Mouse (Mus musculus) heart, embryonic 13.5 days (tissue): ENCODE data around the gene Ago3. TPM values are rescaled to one million over a fixed set of nuclear protein-coding genes. Genes with fewer than 3 reads are reported as not detected.
A peak's percentile ranks its signal among the peaks of the same experiment; 100 is the strongest.

Experiments used
- ATAC-seq: fragments of 200-750 bp; cut with Nextera tagmentation; 2 replicates; pipeline ENCODE4 v1.8.0; 2017; ENCODE audit warnings: moderate TSS enrichment; ENCODE audit not compliant: insufficient number of reproducible peaks, low FRiP score, low TSS enrichment; ENCODE audit errors: extremely low read depth
- H3K27ac ChIP-seq: fragments of 300-500 bp; sonication (generic); replicated peaks from 2 replicates; pipeline ENCODE4 v1.5.1; 2015; ENCODE audit warnings: moderate library complexity, mild to moderate bottlenecking, inconsistent platforms
- H3K27me3 ChIP-seq: fragments of 300-500 bp; sonication (generic); replicated peaks from 2 replicates; pipeline ENCODE4 v1.6.1; 2015; ENCODE audit warnings: mild to moderate bottlenecking, inconsistent platforms
- H3K36me3 ChIP-seq: fragments of 300-500 bp; sonication (generic); 2 replicates; pipeline ENCODE4 v1.6.1; 2015; ENCODE audit warnings: mild to moderate bottlenecking, inconsistent platforms
- H3K4me1 ChIP-seq: fragments of 300-500 bp; sonication (generic); 2 replicates; pipeline ENCODE4 v1.6.1; 2015; ENCODE audit warnings: inconsistent platforms
- H3K4me2 ChIP-seq: fragments of 300-500 bp; sonication (generic); 2 replicates; pipeline ENCODE4 v1.6.1; 2015; ENCODE audit warnings: inconsistent platforms, mild to moderate bottlenecking, moderate library complexity
- H3K4me3 ChIP-seq: fragments of 300-500 bp; sonication (generic); 2 replicates; pipeline ENCODE4 v1.5.1; 2015; ENCODE audit warnings: moderate library complexity, mild to moderate bottlenecking, inconsistent platforms
- H3K9ac ChIP-seq: fragments of 300-500 bp; sonication (generic); 2 replicates; pipeline ENCODE4 v1.6.1; 2015; ENCODE audit warnings: inconsistent platforms, mild to moderate bottlenecking, moderate library complexity
- H3K9me3 ChIP-seq: fragments of 300-500 bp; sonication (generic); 2 replicates; pipeline ENCODE4 v1.6.1; 2016; ENCODE audit warnings: inconsistent platforms
- WGBS: fragments of 180-500 bp; shearing (Covaris S2); methylation state at CpG from one replicate; pipeline ENCODE4 v1.1.7; 2015; ENCODE audit warnings: mixed read lengths; 5-methylcytosine and 5-hydroxymethylcytosine counted together
- polyA plus RNA-seq: library from polyadenylated mRNA; unstranded; fragments of >200 nt; fragmentation: Nextera tagmentation; extraction: Ambion mirVana; gene quantifications from 2 replicates; pipeline ENCODE4 v1.2.1, GENCODE M21; 2015

Gene Ago3
- 10.4 and 10.6 TPM in 2 replicates for polyA plus RNA-seq

- peaks cover 7% of the 10 kb centered on the region for H3K4me1 ChIP-seq
- H3K4me2 ChIP-seq: peak within 1 kb of the TSS; percentile 90
- no peaks in the 10 kb centered on the region for H3K9me3 ChIP-seq
- H3K27me3 ChIP-seq: no peaks in the 10 kb centered on the region
- ATAC-seq: peak; percentile 89
- H3K27ac ChIP-seq: peak within 1 kb of the TSS; percentile 88
- H3K36me3 ChIP-seq: no peaks in the 10 kb centered on the region; the same call in 1 of the 2 replicates
- peak within 1 kb of the TSS; percentile 90 for H3K4me3 ChIP-seq
- under 1% methylated on average over 65 of the region's 65 CpGs for WGBS
- H3K9ac ChIP-seq: peak within 1 kb of the TSS; percentile 94
These were observed at the start of gene Ago3 for GRCm38 (mm10) chr4:126429347-126430079. Gene Ago3, minus strand, starts transcription at chr4:126429556.

GRCm38 (mm10) chr4:126473031-126473430 is 43.7 kb upstream of the Ago3 start:
- Histone ChIP-seq H3K9ac (no peak overlapping the region), H3K4me3 (no peak overlapping the region), H3K36me3 (no peaks in the 10 kb centered on the region), H3K27ac (no peak overlapping the region), H3K4me1 (peaks cover 6% of the 10 kb centered on the region), H3K4me2 (no peak overlapping the region), H3K27me3 (no peaks in the 10 kb centered on the region), H3K9me3 (no peaks in the 10 kb centered on the region)
- WGBS: 44% methylated on average over 5 of the region's 5 CpGs
- no peak for ATAC-seq

GRCm38 (mm10) chr4:126469334-126469733 is 40.0 kb upstream of the Ago3 start:
- Histone ChIP-seq H3K9ac (no peak overlapping the region), H3K9me3 (no peaks in the 10 kb centered on the region), H3K27me3 (no peaks in the 10 kb centered on the region), H3K27ac (no peak overlapping the region), H3K4me1 (peaks cover 40% of the 10 kb centered on the region), H3K4me3 (no peak overlapping the region), H3K4me2 (peak overlapping the region; percentile 81; the same call in 1 of the 2 replicates), H3K36me3 (no peaks in the 10 kb centered on the region)
- 60% methylated on average over 1 of the region's 1 CpGs for WGBS
- no peak for ATAC-seq

GRCm38 (mm10) chr4:126468925-126469324 is 39.6 kb upstream of the Ago3 start:
- 6% methylated on average over 8 of the region's 8 CpGs for WGBS
- peak overlapping the region; percentile 56 for H3K9ac ChIP-seq

GRCm38 (mm10) chr4:126468285-126468901 is 39.0 kb upstream of the Ago3 start, which contains the start of gene Ago1:
Gene Ago1, minus strand, starts transcription at chr4:126468583.
- H3K4me3 ChIP-seq: peak within 1 kb of the TSS; percentile 96
- 0% methylated on average over 50 of the region's 55 CpGs for WGBS
- H3K4me1 ChIP-seq: peaks cover 43% of the 10 kb centered on the region
- peak within 1 kb of the TSS; percentile 81 for H3K4me2 ChIP-seq
- peak; percentile 86 for ATAC-seq
- H3K27ac ChIP-seq: peak within 1 kb of the TSS; percentile 86
- H3K9me3 ChIP-seq: no peaks in the 10 kb centered on the region
- no peaks in the 10 kb centered on the region for H3K27me3 ChIP-seq
- H3K9ac ChIP-seq: peak within 1 kb of the TSS; percentile 94
- H3K36me3 ChIP-seq: no peaks in the 10 kb centered on the region

More at GRCm38 (mm10) chr4:126468925-126469324, 39.6 kb upstream of the Ago3 start:
- peak overlapping the region; percentile 96 for H3K4me3 ChIP-seq
- H3K27ac ChIP-seq: peak overlapping the region; percentile 61; the same call in 1 of the 2 replicates
- ATAC-seq: no peak
- H3K36me3 ChIP-seq: no peaks in the 10 kb centered on the region
- peaks cover 43% of the 10 kb centered on the region for H3K4me1 ChIP-seq
- H3K9me3 ChIP-seq: no peaks in the 10 kb centered on the region
- peak overlapping the region; percentile 81 for H3K4me2 ChIP-seq
- no peaks in the 10 kb centered on the region for H3K27me3 ChIP-seq

GRCm38 (mm10) chr4:126467721-126468284 is 38.4 kb upstream of the Ago3 start:
- H3K27ac ChIP-seq: peak overlapping the region; percentile 86
- H3K9ac ChIP-seq: peak overlapping the region; percentile 94
- H3K4me3 ChIP-seq: peak overlapping the region; percentile 96
- no peaks in the 10 kb centered on the region for H3K9me3 ChIP-seq
- no peaks in the 10 kb centered on the region for H3K36me3 ChIP-seq
- peak; percentile 72 for ATAC-seq
- no peaks in the 10 kb centered on the region for H3K27me3 ChIP-seq
- 1% methylated on average over 25 of the region's 25 CpGs for WGBS
- peak overlapping the region; percentile 81 for H3K4me2 ChIP-seq
- H3K4me1 ChIP-seq: peaks cover 43% of the 10 kb centered on the region

- Histone ChIP-seq H3K4me1 (peaks cover 49% of the 10 kb centered on the region), H3K9me3 (no peaks in the 10 kb centered on the region), H3K4me3 (peak overlapping the region; percentile 10; the same call in 1 of the 2 replicates), H3K9ac (peak overlapping the region; percentile 59), H3K36me3 (no peaks in the 10 kb centered on the region), H3K27ac (peak overlapping the region; percentile 25; the same call in 1 of the 2 replicates), H3K27me3 (no peaks in the 10 kb centered on the region), H3K4me2 (peak overlapping the region; percentile 41)
- 37% methylated on average over 8 of the region's 8 CpGs for WGBS
- ATAC-seq: no peak
These were observed 36.9 kb upstream of the Ago3 start for GRCm38 (mm10) chr4:126466251-126466750.

GRCm38 (mm10) chr4:126465843-126466242 is 36.5 kb upstream of the Ago3 start:
- Histone ChIP-seq H3K9ac (peak overlapping the region; percentile 59), H3K9me3 (no peaks in the 10 kb centered on the region), H3K36me3 (peaks cover 2% of the 10 kb centered on the region; the same call in 1 of the 2 replicates), H3K4me2 (peak overlapping the region; percentile 41), H3K4me3 (peak overlapping the region; percentile 10; the same call in 1 of the 2 replicates), H3K27me3 (no peaks in the 10 kb centered on the region), H3K27ac (peak overlapping the region; percentile 50; the same call in 1 of the 2 replicates), H3K4me1 (peaks cover 49% of the 10 kb centered on the region)
- 10% methylated on average over 8 of the region's 8 CpGs for WGBS
- ATAC-seq: no peak

- no peaks in the 10 kb centered on the region for H3K9me3 ChIP-seq
- peak overlapping the region; percentile 41; the same call in 1 of the 2 replicates for H3K4me2 ChIP-seq
- H3K4me1 ChIP-seq: peaks cover 49% of the 10 kb centered on the region
- H3K36me3 ChIP-seq: peaks cover 11% of the 10 kb centered on the region
- H3K27ac ChIP-seq: no peak overlapping the region
- WGBS: 16% methylated on average over 2 of the region's 2 CpGs
- no peak overlapping the region for H3K9ac ChIP-seq
- no peak overlapping the region for H3K4me3 ChIP-seq
- ATAC-seq: no peak
- no peaks in the 10 kb centered on the region for H3K27me3 ChIP-seq
These were observed 35.5 kb upstream of the Ago3 start for GRCm38 (mm10) chr4:126464892-126465235.

GRCm38 (mm10) chr4:126464189-126464891 is 35.0 kb upstream of the Ago3 start:
- peaks cover 53% of the 10 kb centered on the region for H3K4me1 ChIP-seq
- H3K9ac ChIP-seq: no peak overlapping the region
- WGBS: 31% methylated on average over 4 of the region's 4 CpGs
- H3K4me2 ChIP-seq: no peak overlapping the region
- no peak for ATAC-seq
- no peaks in the 10 kb centered on the region for H3K27me3 ChIP-seq
- H3K4me3 ChIP-seq: no peak overlapping the region
- no peak overlapping the region for H3K27ac ChIP-seq
- H3K36me3 ChIP-seq: peaks cover 17% of the 10 kb centered on the region
- no peaks in the 10 kb centered on the region for H3K9me3 ChIP-seq
